Mouse (Mus musculus): Measurements from ENCODE around the gene Sympk.

Sympk gene

DNA sequence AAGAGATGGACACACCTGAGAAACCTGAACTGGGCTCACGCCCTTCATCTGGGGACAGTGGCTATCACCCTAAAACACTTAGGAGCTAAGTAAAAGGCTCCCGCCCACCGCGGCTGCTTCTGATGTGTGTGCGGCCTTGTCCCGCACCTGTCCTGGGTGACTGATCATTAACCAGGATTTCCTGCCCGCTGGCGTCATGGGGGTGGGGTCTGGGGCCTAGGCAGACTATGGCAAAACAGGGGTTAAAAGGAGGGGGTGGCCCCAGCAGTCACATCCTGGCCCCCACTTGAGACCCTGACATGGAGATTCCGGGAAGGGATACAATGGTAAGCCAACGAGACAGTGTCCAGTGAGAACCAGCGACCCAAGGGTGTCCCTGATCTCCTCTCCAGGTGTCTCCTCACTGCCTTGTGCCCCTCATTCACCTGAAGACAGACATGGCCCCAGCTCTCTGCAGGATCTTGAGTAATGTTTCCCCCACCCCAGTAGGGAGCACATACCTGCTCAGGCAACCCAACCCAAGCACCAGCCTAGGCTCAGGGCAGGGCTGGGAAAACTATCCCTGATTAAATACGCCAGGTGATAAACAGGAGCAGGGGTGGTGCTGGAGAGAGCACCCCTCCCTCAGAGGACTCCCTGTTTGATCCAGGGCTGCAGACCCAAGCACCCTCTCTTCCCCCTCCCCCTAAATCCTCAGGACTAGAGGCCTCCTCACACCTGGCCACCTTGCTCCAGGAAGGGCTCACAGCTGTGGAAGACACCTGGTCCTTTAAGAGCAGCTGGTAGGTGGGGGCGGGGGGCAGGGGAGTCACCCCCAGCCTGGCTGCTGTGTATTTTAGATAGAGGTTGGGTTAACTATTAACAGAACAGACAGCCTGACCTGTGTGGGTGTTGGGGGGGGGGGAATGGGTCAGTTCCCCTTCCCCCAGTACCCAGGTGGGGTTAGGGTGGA, 16.9 kb upstream of the Sympk start:
- peak; percentile 48 for DNase-seq

DNA sequence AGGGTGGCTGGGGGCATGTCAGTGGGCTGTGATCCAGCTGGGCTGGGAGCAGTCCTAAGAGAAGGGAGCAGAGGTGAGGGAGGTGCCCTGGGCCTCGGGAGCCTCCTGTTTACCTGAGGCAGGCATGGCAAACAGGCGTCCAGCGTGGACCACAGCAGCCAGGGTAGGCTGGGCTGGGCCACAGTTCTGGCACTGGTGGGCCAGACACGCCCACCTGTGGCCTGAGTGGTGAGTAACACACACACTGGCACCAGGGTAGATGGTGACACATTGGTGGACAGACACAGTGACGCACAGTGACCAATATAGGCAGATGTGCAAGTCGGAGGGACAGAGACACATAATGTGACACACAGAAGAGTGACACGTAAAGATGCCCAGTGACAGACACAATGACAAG, 13.6 kb upstream of the Sympk start:
- no peak for DNase-seq

DNA sequence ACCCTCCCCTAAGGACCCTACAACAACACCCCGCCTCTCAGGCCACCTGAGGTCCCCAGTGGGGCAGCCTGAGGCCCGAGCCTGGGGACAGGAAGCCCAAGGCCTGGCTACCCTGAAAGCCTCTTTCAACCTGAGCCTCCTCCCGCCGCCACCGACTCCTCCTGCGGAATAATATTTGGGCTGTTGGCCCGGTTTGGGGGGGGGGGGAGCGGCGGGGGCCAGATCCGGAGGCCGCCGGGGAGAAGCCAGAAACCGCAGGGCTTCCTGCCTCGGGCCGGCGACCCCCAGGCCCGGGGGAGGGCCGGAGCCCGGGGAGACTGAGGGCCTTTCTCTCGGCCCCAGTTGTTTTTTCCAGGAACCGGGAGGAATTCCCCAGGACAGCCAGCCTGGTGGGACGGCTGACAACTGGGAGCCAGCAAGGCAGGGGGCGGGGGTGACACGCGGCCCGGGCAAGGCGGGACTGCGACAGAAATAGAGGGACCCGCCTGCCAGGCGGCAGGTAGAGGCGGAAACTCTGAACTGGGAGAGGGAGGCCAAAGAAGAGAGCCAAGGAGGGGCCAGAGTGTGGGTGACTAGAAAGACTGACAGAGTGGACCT, 12.1 kb upstream of the Sympk start:
- no peak for DNase-seq

DNA sequence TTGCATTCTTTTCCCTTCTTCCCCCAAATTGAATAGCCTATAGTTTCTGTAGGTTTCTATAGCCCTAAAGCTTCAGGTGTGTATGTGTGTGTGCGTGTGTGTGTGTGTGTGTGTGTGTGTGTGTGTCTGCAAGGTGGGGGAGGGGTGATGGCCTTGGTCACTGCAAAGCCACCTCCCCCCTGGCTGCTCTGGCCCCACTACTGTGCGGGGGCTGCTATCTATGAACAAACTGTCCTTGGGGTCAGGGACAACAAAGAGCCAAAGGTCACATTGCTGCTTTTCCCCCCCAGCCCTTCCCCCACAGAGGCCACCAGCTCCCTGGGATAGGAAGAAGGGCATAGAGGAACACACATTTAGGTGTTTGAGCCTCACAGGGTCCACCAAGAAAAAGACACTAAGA, 11.3 kb upstream of the Sympk start:
- DNase-seq: no peak

DNA sequence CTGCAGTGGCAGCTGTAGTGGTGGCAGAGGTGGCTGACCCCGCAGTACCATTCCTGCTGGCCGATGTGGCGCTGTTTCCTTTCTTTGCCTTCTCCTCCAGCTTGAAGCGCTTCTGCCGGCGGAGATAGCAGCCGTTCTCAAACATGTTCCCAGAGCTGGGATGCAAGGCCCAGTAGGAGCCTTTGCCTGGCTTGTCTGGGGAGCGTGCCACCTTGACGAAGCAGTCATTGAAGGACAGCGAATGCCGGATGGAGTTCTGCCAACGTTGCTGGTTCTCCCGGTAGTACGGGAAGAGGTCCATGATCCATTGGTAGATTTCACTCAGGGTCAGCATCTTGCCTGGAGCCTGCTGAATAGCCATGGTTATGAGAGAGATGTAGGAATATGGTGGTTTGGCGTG, 9.7 kb upstream of the Sympk start:
- no peak for DNase-seq

DNA sequence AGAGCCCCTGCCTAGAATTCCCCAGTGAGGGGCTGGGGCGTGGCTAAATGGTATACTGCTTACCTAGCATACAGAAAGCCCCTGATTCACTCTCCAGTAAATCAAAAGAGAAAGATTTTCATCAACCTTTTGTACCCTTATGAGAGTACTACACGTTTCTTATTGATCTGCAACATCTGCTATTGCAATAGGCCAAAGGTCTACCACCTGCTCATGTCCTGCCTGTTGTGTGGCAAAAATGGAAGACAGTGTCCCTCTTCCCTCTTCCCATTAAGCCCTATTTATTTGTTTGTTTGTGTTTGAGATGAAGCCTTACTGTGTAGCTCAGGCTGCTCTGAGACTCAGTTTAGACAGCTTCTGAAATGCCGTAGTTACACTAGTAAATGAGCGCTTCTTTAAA, 8.1 kb upstream of the Sympk start:
- no peak for DNase-seq

DNA sequence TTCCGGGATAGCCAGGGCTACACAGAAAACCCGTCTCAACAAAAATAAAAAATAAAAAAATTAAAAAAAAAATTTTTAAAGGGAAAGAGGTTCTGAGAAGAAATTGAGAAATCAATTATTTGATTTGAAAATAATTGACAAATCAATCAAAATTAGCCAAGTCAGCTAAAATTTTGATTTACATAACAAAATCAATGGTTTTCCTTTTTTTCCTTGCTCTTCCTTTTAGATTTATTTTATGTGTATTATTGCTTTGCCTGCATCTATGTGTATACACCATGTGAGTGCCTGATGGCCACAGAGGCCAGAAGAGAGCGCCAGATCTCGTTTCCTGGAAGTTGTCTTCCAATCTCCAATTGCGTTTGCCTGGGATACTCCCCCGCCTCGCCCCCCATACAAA, 6.3 kb upstream of the Sympk start:
- no peak for DNase-seq

DNA sequence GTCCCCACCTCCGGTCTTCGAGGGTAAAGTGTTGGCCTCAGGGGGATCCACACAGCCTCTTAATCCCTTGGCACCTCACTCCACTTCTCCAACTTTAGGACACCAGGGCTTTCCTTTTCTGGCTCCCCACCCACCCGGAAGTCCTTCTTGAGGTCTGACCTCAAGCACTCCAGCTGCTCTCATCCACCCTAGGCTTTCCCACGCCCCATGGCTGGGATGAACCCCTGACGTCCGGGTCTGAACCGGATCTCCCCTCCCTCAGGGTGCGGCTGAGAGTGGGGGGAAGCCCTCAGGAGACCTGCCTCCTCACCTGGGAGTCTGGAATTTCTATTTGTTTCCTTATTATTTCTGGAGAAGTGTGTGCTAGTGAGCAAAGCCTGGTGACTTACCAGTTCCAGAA, 3.1 kb upstream of the Sympk start:
- DNase-seq: no peak

DNA sequence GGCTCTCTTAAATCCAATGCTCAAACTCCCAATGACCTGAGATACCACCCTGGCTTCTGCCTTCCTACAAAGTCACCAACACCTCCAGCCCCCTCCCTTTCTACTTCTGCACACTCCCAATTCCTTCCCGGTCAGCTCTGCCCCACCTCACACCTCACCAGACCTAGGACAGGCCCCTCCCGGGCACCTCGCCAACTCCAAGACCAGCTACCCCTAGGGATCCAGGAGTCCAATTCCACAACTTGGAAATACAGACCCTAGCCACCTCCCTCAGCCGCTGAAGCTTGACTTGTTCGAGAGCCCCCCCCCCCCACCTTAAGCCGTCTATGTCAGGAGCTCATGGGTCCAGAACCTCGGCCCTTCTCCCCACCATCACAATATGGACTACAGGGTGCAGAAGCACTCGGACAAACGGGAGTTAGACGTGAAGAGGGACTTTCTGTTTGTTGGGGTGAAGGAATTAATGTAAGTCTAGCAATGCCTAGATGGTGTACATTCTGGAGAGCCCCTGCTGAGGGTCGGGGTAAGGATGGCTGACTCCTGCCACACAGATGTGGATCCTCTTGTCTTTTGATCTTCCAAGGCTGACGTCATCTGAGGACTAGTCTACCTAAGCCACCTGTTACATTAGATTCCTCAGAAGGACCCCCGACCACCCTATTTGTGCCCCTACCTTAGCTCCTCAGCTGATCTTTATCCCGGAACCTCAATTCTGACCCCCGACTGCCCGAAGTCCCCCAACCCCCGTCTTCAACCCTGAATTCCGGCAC, 1.8 kb upstream of the Sympk start:
- no peak for DNase-seq

DNA sequence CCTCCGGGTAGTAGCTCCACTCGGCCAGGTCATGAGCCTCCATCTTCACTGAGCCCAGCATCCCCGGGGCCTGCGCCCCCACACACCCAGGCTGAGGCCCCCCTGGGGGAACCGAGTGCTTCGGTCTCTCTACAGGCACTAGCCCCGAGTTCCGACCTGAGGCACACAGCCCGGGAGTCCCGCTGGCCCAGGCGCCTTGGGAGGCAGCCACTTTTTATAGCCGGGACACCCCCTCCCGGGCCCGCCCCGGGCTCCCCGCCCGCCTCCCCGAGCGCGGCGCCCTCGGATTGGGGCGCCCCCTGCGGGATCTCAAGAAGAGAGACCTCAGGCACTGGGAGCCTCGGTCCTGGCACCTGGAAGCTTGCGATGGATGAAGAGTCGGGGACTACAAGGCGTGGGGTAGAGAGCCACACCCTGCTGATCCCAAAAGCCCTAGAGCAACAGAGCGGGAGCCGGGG, 791 bp upstream of the Sympk start, which contains the start of gene Foxa3:
Foxa3 (minus strand) TSS at position 182 of the 458 bp plus-strand sequence.
- DNase-seq: peak; percentile 46

DNA sequence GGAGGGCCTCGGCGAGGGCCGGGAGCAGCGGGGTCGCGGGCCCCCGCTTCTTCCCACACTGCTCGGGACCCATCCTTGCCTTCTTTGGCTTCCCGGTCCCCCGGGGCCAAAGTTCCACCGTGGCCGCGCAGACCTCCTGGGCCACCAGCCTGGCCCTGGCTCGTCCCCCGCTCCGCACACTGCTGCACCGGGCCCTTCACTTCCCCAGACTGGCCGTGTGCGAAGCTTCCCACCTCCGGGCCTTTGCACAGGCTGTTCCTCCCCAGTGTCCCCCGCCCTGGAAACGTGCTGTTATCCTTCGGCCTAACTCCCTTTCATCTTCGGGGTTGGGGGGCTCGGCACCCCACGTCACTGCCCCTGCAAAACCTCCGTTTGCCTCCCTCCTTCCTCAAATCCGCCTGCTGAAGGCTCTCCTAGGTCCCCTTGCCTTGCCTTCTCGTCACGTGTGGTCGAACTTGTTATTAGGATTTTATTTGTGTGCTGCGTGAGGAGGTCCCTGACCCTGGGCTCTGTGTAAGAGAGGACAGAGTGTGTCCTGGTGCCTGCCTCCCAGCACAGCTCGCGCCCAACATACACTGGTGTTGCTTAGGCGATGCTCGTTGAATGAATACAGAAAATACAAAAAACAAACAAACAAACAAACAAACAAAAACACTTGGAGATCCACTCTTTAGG, 541 bp downstream of the Sympk start:
- DNase-seq: peak; percentile 49

DNA sequence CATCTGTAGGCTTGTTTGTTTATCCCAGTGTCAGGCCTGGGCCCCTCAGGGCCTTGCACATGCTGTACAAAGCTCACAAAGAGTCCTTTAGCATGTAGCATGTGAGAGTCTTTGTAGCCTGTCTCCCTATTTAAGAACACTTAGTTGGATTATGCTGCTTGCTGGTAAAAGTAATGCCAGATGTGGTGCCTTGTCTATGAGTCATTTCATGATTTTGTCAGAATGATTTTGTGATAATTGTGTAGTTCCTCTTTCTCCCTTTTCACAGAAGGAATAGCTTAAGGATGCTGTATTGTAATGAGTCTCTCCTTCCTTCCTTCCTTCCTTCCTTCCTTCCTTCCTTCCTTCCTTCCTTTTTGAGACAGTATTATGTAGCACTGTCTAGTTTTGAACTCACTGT, 3.9 kb downstream of the Sympk start:
- no peak for DNase-seq

DNA sequence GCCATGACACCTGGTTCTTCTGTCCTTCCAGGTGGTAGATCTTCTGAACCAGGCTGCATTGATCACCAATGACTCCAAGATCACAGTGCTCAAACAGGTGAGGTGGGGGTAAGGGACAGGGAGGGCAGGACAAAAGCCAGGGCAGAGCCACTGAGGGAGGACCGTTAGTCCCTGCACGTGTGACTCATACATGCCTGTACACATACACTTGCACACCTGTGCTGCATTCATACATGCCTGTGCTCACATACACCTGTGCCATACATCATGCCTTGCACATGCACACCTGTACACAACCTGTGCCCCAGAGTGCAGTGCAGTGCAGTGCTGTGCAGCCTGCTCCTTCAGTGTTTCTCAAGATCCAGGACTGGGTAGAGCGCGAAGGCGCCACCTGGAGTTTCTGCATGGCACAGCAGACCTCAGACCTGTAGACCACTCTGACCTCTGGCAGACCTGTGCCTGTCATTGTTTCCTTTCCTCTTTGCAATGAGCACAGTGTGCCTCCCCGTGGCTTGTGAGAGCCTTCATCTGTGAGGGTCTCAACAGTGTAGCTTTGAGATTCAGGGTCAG, 5.0 kb downstream of the Sympk start:
- DNase-seq: peak; percentile 71

DNA sequence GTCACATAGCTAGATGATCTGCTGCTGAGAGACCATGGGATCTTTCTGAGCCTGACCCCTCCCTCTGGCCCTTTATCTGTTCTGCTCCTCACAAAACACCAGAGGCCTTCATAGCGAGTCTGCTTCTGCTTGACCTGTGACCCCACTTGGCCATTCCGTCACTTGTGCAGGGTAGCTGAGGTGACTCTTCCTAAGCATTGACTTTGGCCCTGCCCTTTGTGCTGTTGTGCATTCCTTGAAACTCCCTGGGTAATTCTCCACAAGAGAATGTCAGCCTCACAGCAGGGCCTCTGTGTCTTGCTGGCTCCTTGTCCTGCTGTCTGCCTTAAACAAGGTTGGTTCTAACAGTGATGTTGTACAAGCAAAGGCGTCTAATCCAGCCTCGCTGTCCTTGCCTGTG, 7.5 kb downstream of the Sympk start:
- peak; percentile 29 for DNase-seq

DNA sequence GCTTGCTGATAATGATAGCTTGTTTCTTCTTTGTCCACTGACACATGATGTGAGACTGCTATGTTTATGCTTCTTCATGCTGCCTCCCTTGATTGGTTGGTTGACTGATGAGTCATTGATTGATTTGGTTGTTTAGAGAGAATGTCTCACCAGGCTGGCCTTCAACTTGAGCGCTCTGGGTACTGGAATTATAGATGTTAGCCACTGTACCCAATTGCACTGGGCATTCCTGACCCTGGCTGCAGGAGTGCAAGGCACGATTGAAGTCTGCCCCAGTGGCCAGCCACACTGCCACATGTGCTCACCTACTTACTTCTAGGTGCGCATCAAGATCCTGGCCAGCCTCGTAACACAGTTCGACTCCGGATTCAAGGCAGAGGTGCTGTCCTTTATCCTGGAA, 20.4 kb downstream of the Sympk start:
- no peak for DNase-seq

DNA sequence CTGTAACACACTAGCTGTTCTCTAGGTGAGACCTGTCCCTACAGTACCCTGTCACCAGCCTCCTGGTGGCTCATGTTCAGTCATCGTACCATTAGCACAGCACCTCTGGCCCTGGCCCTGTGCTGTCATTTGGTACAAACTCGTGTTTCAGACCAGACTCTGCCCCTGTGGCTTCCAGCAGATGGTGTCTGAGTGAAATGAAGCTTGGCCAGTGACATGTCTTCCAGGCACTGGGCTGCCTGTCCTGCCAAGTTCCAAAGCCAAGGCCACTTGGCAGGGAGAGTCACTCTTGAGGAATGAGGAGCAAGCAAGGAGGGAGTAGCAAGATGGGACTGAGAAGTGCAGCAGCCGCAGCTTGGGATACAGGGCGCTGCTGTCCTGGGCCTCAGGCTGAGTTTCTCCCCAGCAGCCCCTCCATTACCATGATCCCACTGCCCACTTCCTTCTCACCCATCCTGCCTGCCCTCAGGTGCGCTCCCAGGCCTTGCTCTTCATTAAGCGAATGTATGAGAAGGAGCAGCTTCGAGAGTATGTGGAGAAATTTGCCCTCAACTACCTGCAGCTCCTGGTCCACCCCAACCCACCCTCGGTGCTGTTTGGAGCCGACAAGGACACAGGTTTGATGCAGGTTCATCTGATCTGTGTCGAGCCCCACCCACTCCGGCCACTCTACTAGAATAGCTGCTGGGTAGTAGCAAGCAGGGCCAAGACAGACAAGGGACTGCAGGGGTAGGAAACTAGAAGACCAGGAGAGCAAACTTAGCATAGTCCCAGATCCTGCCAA, 22.3 kb downstream of the Sympk start:
- no peak for DNase-seq

DNA sequence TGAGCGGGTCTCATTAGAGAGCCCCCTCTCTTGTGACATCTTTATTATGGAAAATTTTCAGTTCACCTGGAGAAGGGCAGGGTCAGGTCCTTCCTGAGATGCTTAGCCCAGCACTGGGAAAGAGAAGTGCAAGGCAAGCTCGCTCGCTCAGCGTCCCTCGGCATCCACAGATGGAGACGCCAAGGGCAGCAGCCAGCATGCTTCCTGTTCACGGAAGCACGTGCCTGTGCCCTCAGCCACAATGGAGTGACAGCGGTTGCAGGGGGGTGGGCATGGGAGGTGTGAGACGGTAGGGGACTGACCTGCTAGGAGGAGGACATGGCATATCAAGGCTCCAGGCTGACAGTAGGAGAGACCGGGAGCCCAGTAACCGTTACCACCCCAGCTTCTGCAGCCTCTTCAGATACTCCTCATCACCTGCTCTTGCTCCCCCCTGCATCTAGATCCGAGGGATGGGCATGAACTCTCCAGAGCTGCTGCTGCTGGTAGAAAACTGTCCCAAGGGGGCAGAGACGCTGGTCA, 23.9 kb downstream of the Sympk start:
- no peak for DNase-seq

DNA sequence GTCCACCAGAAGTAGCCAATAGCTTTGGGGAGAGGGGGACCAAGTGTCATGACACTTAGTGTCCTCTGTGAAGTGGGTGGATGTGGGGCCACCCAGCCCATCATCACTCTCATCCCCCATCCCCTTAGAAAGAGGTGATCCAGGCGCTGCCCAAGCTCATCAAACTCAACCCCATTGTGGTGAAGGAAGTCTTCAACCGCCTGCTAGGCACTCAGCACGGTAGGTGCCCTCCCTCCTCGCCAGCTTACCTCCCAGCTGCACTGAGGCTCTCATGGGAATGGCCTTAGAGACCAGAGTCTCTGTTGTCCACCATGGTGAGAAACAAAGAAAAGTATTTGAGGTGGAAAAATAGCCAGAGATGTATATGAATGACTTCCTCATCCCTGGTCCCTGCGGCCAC, 25.1 kb downstream of the Sympk start:
- DNase-seq: no peak

DNA sequence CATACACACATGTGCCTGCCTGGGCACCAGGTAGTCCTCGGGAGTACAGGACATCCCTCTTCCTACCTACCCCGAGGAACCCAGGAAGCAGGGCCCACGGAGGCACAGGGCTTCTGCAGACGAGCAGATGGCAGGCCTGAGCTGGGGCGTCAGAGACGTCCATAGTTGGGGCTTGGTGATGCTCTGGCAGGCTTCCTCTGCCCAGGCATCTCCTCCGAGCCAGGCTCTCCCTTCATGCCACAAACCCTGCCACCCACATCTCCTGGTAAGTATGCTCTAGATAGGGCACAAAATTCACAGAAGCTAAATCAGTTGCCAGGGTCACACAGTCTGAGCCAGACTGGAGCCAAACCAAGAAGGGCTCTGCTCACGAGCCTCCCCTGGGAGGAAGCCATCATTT, 26.0 kb downstream of the Sympk start:
- DNase-seq: no peak

DNA sequence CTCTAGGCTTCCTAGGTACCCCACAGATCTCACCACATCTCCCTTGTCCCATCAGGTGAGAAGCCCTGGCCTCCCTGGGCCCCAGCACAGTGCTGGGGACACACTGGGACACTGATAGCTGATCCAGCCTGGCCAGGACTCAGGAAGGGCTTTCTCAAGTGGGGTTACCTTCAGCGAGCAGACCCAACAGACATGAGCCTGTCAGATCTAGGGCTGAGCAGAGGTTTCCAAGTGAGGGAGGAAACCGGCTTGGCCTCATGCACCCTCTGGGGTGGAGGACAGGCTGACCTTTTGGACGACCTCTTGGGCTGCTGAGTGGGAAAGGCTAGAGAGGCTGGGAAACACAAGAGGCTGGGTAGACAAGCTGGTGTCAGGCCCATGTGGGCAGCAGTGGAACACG, 27.0 kb downstream of the Sympk start:
- DNase-seq: no peak

DNA sequence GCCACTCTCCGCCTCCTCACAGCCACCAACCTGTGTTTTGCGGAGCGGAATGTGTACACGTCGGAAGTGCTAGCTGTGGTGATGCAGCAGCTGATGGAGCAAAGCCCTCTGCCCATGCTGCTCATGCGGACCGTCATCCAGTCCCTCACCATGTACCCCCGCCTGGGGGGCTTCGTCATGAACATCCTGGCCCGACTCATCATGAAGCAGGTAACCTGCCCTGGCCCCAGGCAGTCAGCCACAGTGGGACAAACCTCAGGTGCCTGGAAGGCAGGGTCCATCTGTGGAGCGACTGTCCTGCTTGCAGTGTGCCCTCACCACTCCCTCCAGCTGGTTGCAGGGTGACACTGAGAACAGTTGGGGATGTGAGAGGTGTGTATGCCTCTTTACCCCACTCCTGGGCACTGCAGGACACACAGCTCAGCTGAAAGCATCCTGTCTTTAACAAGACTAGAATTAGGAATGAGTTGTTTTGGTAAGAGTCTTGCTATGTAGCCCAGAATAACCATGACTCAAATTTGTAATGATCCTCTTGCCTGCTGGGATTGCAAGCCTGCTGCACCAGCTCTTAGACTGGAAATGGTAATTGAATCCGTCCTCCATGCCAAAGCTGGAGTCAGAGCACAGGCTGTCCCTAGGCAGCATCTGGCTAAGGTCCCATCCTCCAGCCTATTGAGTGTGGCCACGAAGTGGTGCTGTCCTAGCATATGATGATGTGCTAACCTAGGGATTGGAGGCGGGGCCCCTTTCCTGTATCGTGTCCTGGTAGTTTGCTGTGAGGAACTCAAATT, 28.4 kb downstream of the Sympk start:
- DNase-seq: no peak
